Mouse (Mus musculus): ENCODE results near the gene Clpp. TPM values are rescaled to one million over a fixed set of nuclear protein-coding genes. Genes with fewer than 3 reads are reported as not detected.

Clpp gene
- polyA plus RNA-seq, 1 experiment: 31.1 TPM

DNA sequence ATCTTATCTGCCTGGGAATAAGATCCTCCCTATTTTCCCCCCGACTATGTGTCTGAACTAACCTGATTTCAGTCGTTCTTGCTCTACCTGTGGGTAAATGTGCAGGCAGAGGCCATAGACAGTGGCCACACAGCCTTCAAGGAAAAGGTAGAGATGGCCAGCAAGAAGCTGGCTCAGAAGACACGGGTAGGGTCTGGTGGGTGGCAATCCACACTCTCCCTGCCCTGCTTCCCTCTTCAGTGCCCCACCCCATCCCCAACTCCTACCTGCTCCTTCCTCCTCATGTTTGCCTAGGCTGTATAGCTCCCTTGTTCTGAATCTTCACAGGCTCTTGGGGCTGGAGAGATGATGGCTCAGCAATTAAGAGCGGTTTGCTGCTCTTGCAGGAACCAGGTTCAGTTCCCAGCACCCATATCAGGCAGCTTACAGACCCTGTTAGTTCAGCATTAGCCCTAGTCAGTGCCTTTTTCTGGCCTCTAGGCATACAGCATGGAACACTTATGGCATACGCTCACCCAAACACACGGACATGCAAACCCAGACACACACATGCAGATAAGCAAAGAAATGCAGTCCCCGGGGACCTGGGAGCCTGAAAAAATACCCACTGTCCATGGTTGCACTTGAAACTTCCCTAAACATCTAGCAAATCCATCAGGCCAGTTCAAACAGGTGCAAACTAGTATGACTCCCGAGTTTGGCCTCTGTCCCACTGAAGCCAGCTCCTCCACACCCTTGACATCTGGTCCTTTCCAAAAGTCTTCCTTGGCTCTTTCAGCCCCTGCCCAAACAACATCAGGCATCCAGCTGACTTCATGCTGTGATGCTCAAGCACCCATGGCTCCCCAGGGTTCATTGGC lies 13.3 kb upstream of the Clpp start:
- Histone ChIP-seq H3K27me3 (ENCODE audit: control insufficient read depth, insufficient read depth, low read length) (no peaks in the 10 kb centered on the region), H3K36me3 (ENCODE audit: control insufficient read depth, insufficient read depth, low read length) (no peaks in the 10 kb centered on the region), H3K4me1 (ENCODE audit: control insufficient read depth, insufficient read depth, low read length) (peaks cover 5% of the 10 kb centered on the region), H3K27ac (ENCODE audit: control insufficient read depth, insufficient read depth, low read depth, low read length) (no peak overlapping the region), H3K4me3 (ENCODE audit: control insufficient read depth, low read depth, low read length) (no peak overlapping the region)
- TF ChIP-seq CTCF (IDR thresholded peaks at IDR 0.05; ENCODE audit: control insufficient read depth, insufficient read depth, insufficient replicate concordance, low read depth, low read length): no peak
- TF ChIP-seq POLR2A (IDR thresholded peaks at IDR 0.05; ENCODE audit: control insufficient read depth, low read depth, low read length): no peak

DNA sequence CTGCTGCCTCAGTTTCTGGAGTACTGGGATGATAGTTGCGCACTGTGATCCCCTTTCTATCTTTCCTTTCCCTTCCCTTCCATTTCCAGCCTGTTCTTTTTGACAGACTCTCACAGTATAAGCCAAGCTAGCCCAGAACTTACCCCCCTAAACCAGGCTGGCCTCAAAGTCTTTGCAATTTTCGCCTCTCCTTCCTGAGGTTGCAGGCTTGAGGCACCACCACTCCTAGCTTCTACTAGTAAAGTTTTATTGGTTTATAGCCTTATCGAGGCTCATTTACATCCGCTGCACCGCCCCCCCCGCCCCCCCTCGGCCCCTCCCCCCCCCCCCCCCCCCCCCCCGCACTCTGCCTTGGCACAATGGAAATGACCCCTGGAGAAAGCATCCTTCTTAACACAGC lies 10.6 kb upstream of the Clpp start:
- peaks cover 2% of the 10 kb centered on the region for H3K4me1 ChIP-seq (ENCODE audit: control insufficient read depth, insufficient read depth, low read length)
- no peak overlapping the region for H3K27ac ChIP-seq (ENCODE audit: control insufficient read depth, insufficient read depth, low read depth, low read length)
- H3K27me3 ChIP-seq (ENCODE audit: control insufficient read depth, insufficient read depth, low read length): no peaks in the 10 kb centered on the region
- no peaks in the 10 kb centered on the region for H3K36me3 ChIP-seq (ENCODE audit: control insufficient read depth, insufficient read depth, low read length)
- TF ChIP-seq POLR2A (IDR thresholded peaks at IDR 0.05; ENCODE audit: control insufficient read depth, low read depth, low read length) (no peak), CTCF (IDR thresholded peaks at IDR 0.05; ENCODE audit: control insufficient read depth, insufficient read depth, insufficient replicate concordance, low read depth, low read length) (no peak)
- H3K4me3 ChIP-seq (ENCODE audit: control insufficient read depth, low read depth, low read length): no peak overlapping the region

DNA sequence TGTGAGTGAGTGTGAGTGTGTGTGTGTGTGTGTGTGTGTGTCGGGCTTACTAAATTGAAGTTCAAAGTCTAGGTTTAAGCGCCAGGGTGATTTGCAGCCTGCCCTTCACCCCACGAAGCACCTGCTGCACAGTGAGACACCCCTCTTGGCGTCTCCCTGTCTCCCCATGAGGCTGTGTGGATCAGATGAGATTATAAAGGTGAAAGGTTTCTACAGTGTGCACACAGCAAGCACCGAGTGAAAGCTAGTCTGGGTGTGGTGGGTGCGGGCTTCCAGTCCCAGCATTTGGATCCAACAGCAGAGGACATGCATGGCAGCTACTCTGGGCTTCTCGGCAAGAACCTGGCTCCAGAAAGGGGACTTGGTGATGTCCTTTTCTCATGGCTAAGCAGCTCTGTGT lies 9.1 kb upstream of the Clpp start:
- Histone ChIP-seq H3K27ac (ENCODE audit: control insufficient read depth, insufficient read depth, low read depth, low read length) (no peak overlapping the region), H3K4me1 (ENCODE audit: control insufficient read depth, insufficient read depth, low read length) (no peaks in the 10 kb centered on the region), H3K27me3 (ENCODE audit: control insufficient read depth, insufficient read depth, low read length) (no peaks in the 10 kb centered on the region), H3K36me3 (ENCODE audit: control insufficient read depth, insufficient read depth, low read length) (no peaks in the 10 kb centered on the region), H3K4me3 (ENCODE audit: control insufficient read depth, low read depth, low read length) (no peak overlapping the region)
- TF ChIP-seq POLR2A (IDR thresholded peaks at IDR 0.05; ENCODE audit: control insufficient read depth, low read depth, low read length) (no peak), CTCF (IDR thresholded peaks at IDR 0.05; ENCODE audit: control insufficient read depth, insufficient read depth, insufficient replicate concordance, low read depth, low read length) (no peak)

DNA sequence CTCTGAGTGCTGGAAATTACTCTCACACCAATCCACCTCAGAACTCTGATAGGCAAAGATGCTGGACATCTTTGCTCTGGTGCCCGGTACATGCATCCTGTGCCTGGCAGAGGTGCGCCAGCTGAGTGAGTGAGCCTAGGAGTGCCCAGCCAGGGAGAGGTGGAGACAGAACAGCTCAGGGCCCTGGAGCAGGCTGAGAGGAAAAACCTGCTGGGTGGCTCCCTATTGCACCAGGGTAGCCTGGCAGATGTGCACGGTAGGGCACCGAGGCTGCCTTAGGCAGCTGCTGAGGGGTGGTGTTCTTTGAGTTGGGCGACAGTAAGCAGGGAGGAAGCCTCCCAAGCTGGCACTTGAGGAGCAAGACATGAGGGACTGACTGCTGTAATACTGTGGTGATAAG lies 8.1 kb upstream of the Clpp start, which contains the start of gene Acer1:
TSS of gene Acer1 (minus strand) at position 114 of the 400 bp plus-strand sequence.
- Histone ChIP-seq H3K4me1 (ENCODE audit: control insufficient read depth, insufficient read depth, low read length) (no peaks in the 10 kb centered on the region), H3K27me3 (ENCODE audit: control insufficient read depth, insufficient read depth, low read length) (no peaks in the 10 kb centered on the region), H3K4me3 (ENCODE audit: control insufficient read depth, low read depth, low read length) (no peak within 1 kb of the TSS), H3K27ac (ENCODE audit: control insufficient read depth, insufficient read depth, low read depth, low read length) (no peak within 1 kb of the TSS), H3K36me3 (ENCODE audit: control insufficient read depth, insufficient read depth, low read length) (no peaks in the 10 kb centered on the region)
- TF ChIP-seq CTCF (IDR thresholded peaks at IDR 0.05; ENCODE audit: control insufficient read depth, insufficient read depth, insufficient replicate concordance, low read depth, low read length) (no peak), POLR2A (IDR thresholded peaks at IDR 0.05; ENCODE audit: control insufficient read depth, low read depth, low read length) (no peak)

DNA sequence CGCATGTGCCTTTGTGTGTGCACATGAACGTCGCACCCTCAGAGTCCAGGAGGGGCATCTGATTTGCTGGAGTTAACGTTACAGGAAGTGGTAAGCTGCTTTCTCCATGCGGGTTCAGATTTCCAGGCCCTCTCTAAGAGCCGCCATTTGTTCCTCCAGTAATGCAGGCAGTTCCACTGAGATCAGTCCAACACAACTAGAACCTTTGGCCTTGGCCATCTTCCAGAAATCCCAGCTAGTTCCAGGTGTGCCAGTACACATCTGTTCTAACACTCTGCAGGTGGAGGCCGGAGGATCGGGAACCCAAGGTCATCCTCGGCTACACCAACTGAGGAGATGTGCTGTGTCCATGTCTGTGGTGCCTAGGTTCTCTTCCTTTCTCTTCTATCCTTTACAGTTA lies 5.2 kb upstream of the Clpp start:
- Histone ChIP-seq H3K27me3 (ENCODE audit: control insufficient read depth, insufficient read depth, low read length) (no peaks in the 10 kb centered on the region), H3K4me3 (ENCODE audit: control insufficient read depth, low read depth, low read length) (no peak overlapping the region), H3K27ac (ENCODE audit: control insufficient read depth, insufficient read depth, low read depth, low read length) (no peak overlapping the region), H3K36me3 (ENCODE audit: control insufficient read depth, insufficient read depth, low read length) (no peaks in the 10 kb centered on the region), H3K4me1 (ENCODE audit: control insufficient read depth, insufficient read depth, low read length) (peaks cover 2% of the 10 kb centered on the region)
- no peak for TF ChIP-seq CTCF (IDR thresholded peaks at IDR 0.05; ENCODE audit: control insufficient read depth, insufficient read depth, insufficient replicate concordance, low read depth, low read length)
- TF ChIP-seq POLR2A (IDR thresholded peaks at IDR 0.05; ENCODE audit: control insufficient read depth, low read depth, low read length): no peak

DNA sequence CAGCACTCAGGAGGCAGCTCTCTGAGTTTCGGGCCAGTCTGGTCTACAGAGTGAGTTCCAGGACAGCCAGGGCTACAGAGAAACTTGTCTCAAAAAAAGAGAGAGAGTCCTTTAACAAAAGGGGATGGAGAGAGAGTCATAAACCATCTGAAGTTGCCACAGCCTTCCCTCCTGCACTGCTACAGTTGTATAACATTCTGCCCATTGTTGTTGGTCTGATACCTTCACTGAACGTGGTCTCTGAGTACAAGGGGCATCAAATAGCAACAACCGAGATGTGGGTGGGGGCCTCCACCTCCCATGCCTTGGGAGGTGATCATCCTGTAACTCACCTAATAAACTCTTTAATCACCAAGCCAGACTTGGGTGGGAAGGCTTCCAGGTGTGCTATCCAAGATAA lies 4.4 kb upstream of the Clpp start:
- H3K4me3 ChIP-seq (ENCODE audit: control insufficient read depth, low read depth, low read length): no peak overlapping the region
- H3K4me1 ChIP-seq (ENCODE audit: control insufficient read depth, insufficient read depth, low read length): peaks cover 2% of the 10 kb centered on the region
- no peaks in the 10 kb centered on the region for H3K27me3 ChIP-seq (ENCODE audit: control insufficient read depth, insufficient read depth, low read length)
- TF ChIP-seq CTCF (IDR thresholded peaks at IDR 0.05; ENCODE audit: control insufficient read depth, insufficient read depth, insufficient replicate concordance, low read depth, low read length): no peak
- TF ChIP-seq POLR2A (IDR thresholded peaks at IDR 0.05; ENCODE audit: control insufficient read depth, low read depth, low read length): no peak
- H3K27ac ChIP-seq (ENCODE audit: control insufficient read depth, insufficient read depth, low read depth, low read length): no peak overlapping the region
- no peaks in the 10 kb centered on the region for H3K36me3 ChIP-seq (ENCODE audit: control insufficient read depth, insufficient read depth, low read length)

DNA sequence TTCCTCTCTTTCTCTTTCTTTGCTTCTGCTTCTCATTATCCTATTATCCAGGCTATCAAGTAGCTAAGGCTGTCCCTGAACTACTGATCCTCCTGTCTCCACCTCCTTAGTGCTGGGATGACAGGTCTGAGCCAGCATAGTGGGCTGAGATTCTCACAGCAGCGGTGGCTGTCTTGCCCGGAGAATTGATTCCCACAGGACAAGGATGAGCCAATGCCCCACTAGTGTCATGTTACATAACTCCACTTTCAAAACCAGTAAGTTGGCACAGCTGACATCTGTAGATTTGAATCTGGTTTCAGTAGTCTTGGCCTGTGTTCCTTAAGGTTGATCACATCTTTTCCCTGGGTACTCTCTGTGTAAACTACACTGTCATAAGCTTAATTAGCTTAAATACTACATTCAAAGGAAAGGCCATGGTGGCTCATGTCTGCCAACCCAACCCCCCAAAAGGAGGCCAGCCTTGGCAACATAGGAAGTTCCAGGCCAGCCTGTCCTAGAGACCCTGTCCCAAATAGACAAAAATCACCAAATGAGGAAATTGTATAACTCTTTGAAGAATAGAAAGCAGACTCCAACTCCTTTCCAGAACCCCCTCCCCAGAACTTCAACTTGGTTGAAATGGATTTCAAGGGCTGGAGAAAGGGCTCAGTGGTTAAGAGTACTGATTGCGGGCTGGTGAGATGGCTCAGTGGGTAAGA lies 3.9 kb upstream of the Clpp start:
- H3K27me3 ChIP-seq (ENCODE audit: control insufficient read depth, insufficient read depth, low read length): no peaks in the 10 kb centered on the region
- no peak for TF ChIP-seq CTCF (IDR thresholded peaks at IDR 0.05; ENCODE audit: control insufficient read depth, insufficient read depth, insufficient replicate concordance, low read depth, low read length)
- no peak overlapping the region for H3K4me3 ChIP-seq (ENCODE audit: control insufficient read depth, low read depth, low read length)
- peaks cover 5% of the 10 kb centered on the region for H3K4me1 ChIP-seq (ENCODE audit: control insufficient read depth, insufficient read depth, low read length)
- no peak overlapping the region for H3K27ac ChIP-seq (ENCODE audit: control insufficient read depth, insufficient read depth, low read depth, low read length)
- no peaks in the 10 kb centered on the region for H3K36me3 ChIP-seq (ENCODE audit: control insufficient read depth, insufficient read depth, low read length)

Measured in testis, adult 2 months (tissue).